Mouse (Mus musculus) ES-Bruce4 (cell line): Measurements from ENCODE around the gene Ptrh1. TPM values are rescaled to one million over a fixed set of nuclear protein-coding genes. Genes with fewer than 3 reads are reported as not detected.

Experiments
- H3K27ac ChIP-seq: 2 replicates; pipeline ENCODE4 v1.5.1; 2012; ENCODE audit warnings: low read length, inconsistent platforms; ENCODE audit not compliant: insufficient read depth
- H3K27me3 ChIP-seq: 2 replicates; pipeline ENCODE4 v1.6.1; 2012; ENCODE audit warnings: mild to moderate bottlenecking, low read length, inconsistent platforms; ENCODE audit not compliant: control insufficient read depth, poor library complexity, insufficient read depth, severe bottlenecking
- H3K36me3 ChIP-seq: 2 replicates; pipeline ENCODE4 v1.6.1; 2012; ENCODE audit warnings: inconsistent platforms, mild to moderate bottlenecking, low read length, moderate library complexity; ENCODE audit not compliant: control insufficient read depth, poor library complexity, insufficient read depth, severe bottlenecking
- H3K4me1 ChIP-seq: one replicate; pipeline ENCODE4 v1.8.1; 2011; ENCODE audit warnings: low read length; ENCODE audit not compliant: control insufficient read depth, insufficient read depth
- H3K4me3 ChIP-seq: 2 replicates; pipeline ENCODE4 v1.5.1; 2011; ENCODE audit warnings: low read depth, mild to moderate bottlenecking, low read length
- H3K9ac ChIP-seq: 2 replicates; pipeline ENCODE4 v1.6.1; 2012; ENCODE audit warnings: low read depth, mild to moderate bottlenecking, inconsistent platforms; ENCODE audit not compliant: poor library complexity, severe bottlenecking
- H3K9me3 ChIP-seq: replicated peaks from 2 replicates; pipeline ENCODE4 v1.6.1; 2012; ENCODE audit warnings: mild to moderate bottlenecking, low read length, inconsistent platforms; ENCODE audit not compliant: control insufficient read depth, poor library complexity, insufficient read depth, severe bottlenecking
- CTCF ChIP-seq: IDR thresholded peaks from one replicate; pipeline ENCODE4 v1.8.1; 2011; ENCODE audit warnings: low read depth, low read length
- EP300 ChIP-seq: IDR thresholded peaks from 2 replicates; pipeline ENCODE4 v1.6.1; 2011; ENCODE audit warnings: low read depth, low read length; ENCODE audit not compliant: insufficient read depth
- POLR2A ChIP-seq: IDR thresholded peaks from one replicate; pipeline ENCODE4 v1.8.1; 2011; ENCODE audit warnings: low read length; ENCODE audit not compliant: insufficient read depth
- polyA plus RNA-seq: library from polyadenylated mRNA; stranded (reverse); fragments of >200 nt; gene quantifications from 2 replicates; pipeline ENCODE4 v1.2.4, GENCODE M21; 2011; ENCODE audit warnings: low read depth; ENCODE audit not compliant: missing spikeins, insufficient read depth, insufficient read length

The Ptrh1 gene
- polyA plus RNA-seq, 1 experiment: 11.6 TPM

- no peak overlapping the region for H3K27ac ChIP-seq
- H3K4me1 ChIP-seq: no peaks in the 10 kb centered on the region
- no peaks in the 10 kb centered on the region for H3K9me3 ChIP-seq
- H3K27me3 ChIP-seq: no peaks in the 10 kb centered on the region
- H3K36me3 ChIP-seq: no peaks in the 10 kb centered on the region
- TF ChIP-seq POLR2A (no peak), CTCF (no peak), EP300 (no peak)
- H3K4me3 ChIP-seq: no peak overlapping the region
- no peak overlapping the region for H3K9ac ChIP-seq
Measured at GRCm38 (mm10) chr2:32769327-32770085, 6.1 kb upstream of the Ptrh1 start.

DNA sequence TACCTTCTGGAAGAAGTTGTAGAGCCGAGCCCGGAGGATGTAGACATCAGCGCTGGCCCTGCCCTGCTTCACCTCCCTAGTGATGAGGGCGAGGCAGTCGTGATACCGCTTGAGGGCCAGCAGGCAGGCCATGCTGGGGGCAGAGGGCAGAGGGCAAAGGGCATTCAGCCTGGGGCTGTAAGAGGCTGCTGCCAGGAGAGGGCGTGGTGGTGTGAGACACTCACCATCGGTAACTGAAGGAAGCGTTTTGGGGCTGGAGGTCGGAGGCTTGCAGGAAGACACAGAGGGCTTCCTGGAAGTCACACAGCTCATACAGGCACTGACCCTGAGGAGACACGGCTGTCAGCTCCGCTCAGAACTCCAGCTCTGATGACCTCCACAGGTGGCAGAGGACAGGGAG, 3.7 kb upstream of the Ptrh1 start:
- no peak overlapping the region for H3K9ac ChIP-seq
- H3K27me3 ChIP-seq: no peaks in the 10 kb centered on the region
- no peak overlapping the region for H3K27ac ChIP-seq
- no peaks in the 10 kb centered on the region for H3K36me3 ChIP-seq
- H3K4me3 ChIP-seq: no peak overlapping the region
- H3K9me3 ChIP-seq: no peaks in the 10 kb centered on the region
- no peaks in the 10 kb centered on the region for H3K4me1 ChIP-seq
- no peak for TF ChIP-seq POLR2A
- no peak for TF ChIP-seq EP300
- peak; percentile 32 for TF ChIP-seq CTCF

GRCm38 (mm10) chr2:32772626-32773279, 2.8 kb upstream of the Ptrh1 start:
- no peaks in the 10 kb centered on the region for H3K4me1 ChIP-seq
- no peak overlapping the region for H3K9ac ChIP-seq
- no peaks in the 10 kb centered on the region for H3K9me3 ChIP-seq
- no peaks in the 10 kb centered on the region for H3K27me3 ChIP-seq
- H3K36me3 ChIP-seq: no peaks in the 10 kb centered on the region
- H3K27ac ChIP-seq: no peak overlapping the region
- no peak overlapping the region for H3K4me3 ChIP-seq
- TF ChIP-seq EP300 (no peak), CTCF (no peak), POLR2A (no peak)

DNA sequence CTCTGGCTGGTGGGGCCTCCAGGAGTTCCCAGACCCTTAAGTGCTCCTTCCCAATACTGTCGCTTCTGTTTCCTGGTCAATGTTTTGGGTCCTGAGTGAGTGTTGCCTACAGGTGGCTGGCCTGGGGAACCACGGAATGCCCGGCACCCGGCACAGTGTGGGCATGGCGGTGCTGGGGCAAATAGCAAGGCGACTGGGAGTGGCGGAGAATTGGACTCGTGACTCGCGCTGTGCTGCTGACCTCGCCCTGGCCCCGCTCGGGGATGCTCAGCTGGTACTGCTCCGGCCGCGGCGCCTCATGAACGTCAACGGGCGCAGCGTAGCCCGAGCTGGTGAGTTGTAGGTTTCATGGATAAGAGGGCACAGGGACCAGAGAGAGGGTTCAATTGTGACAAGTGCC, 606 bp downstream of the Ptrh1 start:
- Histone ChIP-seq H3K27me3 (no peaks in the 10 kb centered on the region), H3K4me3 (peak overlapping the region; percentile 77), H3K9me3 (no peaks in the 10 kb centered on the region), H3K9ac (peak overlapping the region; percentile 0; the same call in 1 of the 2 replicates), H3K4me1 (peaks cover 3% of the 10 kb centered on the region), H3K36me3 (no peaks in the 10 kb centered on the region), H3K27ac (no peak overlapping the region)
- TF ChIP-seq CTCF: no peak
- no peak for TF ChIP-seq POLR2A
- TF ChIP-seq EP300: no peak

DNA sequence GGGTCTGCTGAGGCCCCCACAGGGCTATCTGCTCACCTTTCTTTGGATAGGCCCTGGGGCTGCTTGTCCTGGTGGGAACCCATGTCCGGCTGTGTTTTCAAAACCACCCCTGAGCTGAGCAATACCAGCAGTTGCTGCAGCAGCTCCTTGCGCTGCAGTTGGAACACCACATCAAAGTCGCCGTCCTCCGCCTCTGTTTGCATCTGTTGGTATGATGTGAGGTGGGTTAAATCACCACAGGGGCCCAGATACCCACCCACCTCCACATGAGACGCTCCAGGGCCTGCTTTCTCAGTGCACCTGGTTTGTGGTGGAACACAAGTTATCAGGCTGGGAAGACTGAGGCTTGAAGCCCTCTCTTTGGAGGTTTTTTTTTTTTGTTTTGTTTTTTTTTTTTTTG, 2.5 kb downstream of the Ptrh1 start:
- Histone ChIP-seq H3K9me3 (no peaks in the 10 kb centered on the region), H3K27me3 (no peaks in the 10 kb centered on the region), H3K36me3 (no peaks in the 10 kb centered on the region), H3K27ac (no peak overlapping the region), H3K4me1 (peaks cover 4% of the 10 kb centered on the region), H3K9ac (no peak overlapping the region), H3K4me3 (no peak overlapping the region)
- no peak for TF ChIP-seq POLR2A
- TF ChIP-seq EP300: no peak
- no peak for TF ChIP-seq CTCF

DNA sequence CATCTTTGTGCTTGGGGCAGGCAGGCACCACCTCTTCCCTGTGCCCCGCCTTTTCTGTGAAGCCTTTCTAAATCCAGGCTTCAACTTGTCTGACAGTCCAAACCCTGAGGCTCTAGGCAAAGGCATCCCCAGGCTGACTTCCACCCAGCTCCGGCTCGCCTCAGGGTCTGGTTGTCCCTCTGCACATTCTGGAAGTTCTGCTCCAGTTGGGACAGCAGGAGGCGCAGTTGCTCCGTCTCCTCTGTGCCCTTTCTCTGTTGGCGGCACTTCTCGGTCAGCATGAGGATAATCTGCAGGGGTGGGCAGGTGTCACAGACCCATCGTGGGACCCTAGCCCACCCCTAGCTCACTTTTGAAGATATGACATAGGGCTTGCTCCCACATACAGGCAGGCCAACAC, 3.5 kb downstream of the Ptrh1 start:
- no peak overlapping the region for H3K9ac ChIP-seq

More for the DNA sequence above, 3.5 kb downstream of the Ptrh1 start:
- Histone ChIP-seq H3K27ac (no peak overlapping the region), H3K36me3 (no peaks in the 10 kb centered on the region), H3K9me3 (no peaks in the 10 kb centered on the region), H3K27me3 (no peaks in the 10 kb centered on the region), H3K4me1 (peaks cover 5% of the 10 kb centered on the region), H3K4me3 (no peak overlapping the region)
- TF ChIP-seq POLR2A: no peak
- TF ChIP-seq CTCF: peak; percentile 95
- 0 out of 2 replicates have a peak, but pooled peaks have one; percentile 31 for TF ChIP-seq EP300
